Mouse (Mus musculus) neural tube, embryonic 12.5 days (tissue): ENCODE data around the gene Dgat2. TPM values are rescaled to one million over a fixed set of nuclear protein-coding genes. Genes with fewer than 3 reads are reported as not detected.

Source experiments
- polyA plus RNA-seq: library from polyadenylated mRNA; unstranded; fragments of >200 nt; fragmentation: Nextera tagmentation; extraction: Ambion mirVana; gene quantifications from 2 replicates; pipeline ENCODE4 v1.2.1, GENCODE M21; 2016

The Dgat2 gene
- polyA plus RNA-seq, 1 experiment from 2014 or later = 11.4 TPM

Other genes starting within 250 kb of the Dgat2 start
- 15.0 and 18.3 TPM in 2 replicates for gene Uvrag, start 41.6 kb downstream of the Dgat2 start, polyA plus RNA-seq
- 6.3 and 6.6 TPM in 2 replicates for gene Mogat2, start 55.9 kb upstream of the Dgat2 start, polyA plus RNA-seq
- gene Map6, start 84.7 kb upstream of the Dgat2 start, polyA plus RNA-seq = 86.6 and 96.9 TPM in 2 replicates
- gene Serpinh1, start 170.5 kb upstream of the Dgat2 start, polyA plus RNA-seq = 640 and 651 TPM in 2 replicates
- gene Gdpd5, start 198.7 kb upstream of the Dgat2 start, polyA plus RNA-seq = 51.6 and 60.8 TPM in 2 replicates